Comparison of ENCODE assay signal across 8 mouse cellular contexts in the genomic region with DNA sequence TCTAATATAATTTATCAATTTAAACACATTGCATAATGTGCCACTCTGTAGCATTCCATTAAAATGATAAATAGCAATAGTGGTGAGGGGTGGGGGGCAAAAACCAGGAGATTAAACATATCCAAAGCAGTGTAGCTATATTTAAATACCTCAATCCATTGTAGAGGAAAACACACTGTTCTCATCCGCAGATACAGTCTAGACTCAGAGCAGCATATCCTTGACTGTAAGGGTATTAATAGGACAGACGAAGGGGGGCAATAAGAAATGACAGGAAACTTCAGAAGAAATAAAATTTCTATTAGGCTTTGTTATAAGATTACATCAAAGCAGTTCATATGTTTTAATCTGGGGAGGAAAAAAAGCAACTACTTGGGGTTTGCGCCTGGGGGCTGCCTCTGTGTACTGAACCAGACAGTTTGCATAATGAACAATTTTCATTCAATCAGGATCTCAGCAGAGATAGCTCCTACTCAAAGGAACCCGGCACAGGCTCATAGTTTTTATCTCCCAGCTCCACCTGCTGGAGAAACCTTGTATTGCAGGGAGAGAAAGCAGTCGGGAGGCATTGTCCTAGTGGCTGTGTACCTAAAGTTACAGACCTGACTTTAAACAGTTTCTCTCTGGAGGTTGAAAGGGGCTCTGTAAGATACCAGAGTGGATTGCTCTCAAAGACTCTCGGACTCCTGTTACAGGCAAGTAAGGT. TPM values are rescaled to one million over a fixed set of nuclear protein-coding genes. Genes with fewer than 3 reads are reported as not detected.
DNase-seq lines count a peak whose midpoint lies in the region; ATAC-seq lines count a peak whose summit lies in the region.

No protein-coding gene starts in this region.

- no peak overlapping the region for H3K4me3 ChIP-seq in liver, embryonic 12.5 days
- H3K4me3 ChIP-seq in embryonic facial prominence, embryonic 11.5 days (ENCODE audit: low read depth, low read length): no peak overlapping the region
- H3K4me3 ChIP-seq in limb, embryonic 10.5 days: no peak overlapping the region

- H3K9ac ChIP-seq in liver, embryonic 12.5 days: no peak overlapping the region
- no peak overlapping the region for H3K9ac ChIP-seq in embryonic facial prominence, embryonic 11.5 days (replicated peaks; ENCODE audit: low read length)

- DNase-seq in liver: peak; percentile 83
- peak; percentile 96 for DNase-seq in embryonic facial prominence, embryonic 11.5 days (ENCODE audit: low spot score)
- peak; percentile 96 for DNase-seq in heart, adult 11 months
- peak; percentile 88 for DNase-seq in kidney, adult 11 months
- peak; percentile 88 for DNase-seq in limb, embryonic 10.5 days (ENCODE audit: low spot score)
- DNase-seq in monocyte, adult 2 months (ENCODE audit: low read depth in 1 of 2, low spot score in 2 of 2): peak; percentile 43 to 73
- DNase-seq in spleen, postnatal 36 days (ENCODE audit: low spot score in 2 of 2): peak; percentile 74 to 79

- H3K27ac ChIP-seq in liver, embryonic 12.5 days: no peak overlapping the region
- H3K27ac ChIP-seq in embryonic facial prominence, embryonic 11.5 days (replicated peaks; ENCODE audit: low read depth, low read length): no peak overlapping the region
- H3K27ac ChIP-seq in limb, embryonic 10.5 days: no peak overlapping the region

- peaks cover 14% of the 10 kb centered on the region for H3K4me1 ChIP-seq in liver, embryonic 12.5 days
- no peaks in the 10 kb centered on the region for H3K4me1 ChIP-seq in embryonic facial prominence, embryonic 11.5 days (ENCODE audit: control insufficient read depth, insufficient read depth, low read length)
- peaks cover 15% of the 10 kb centered on the region; the same call in 1 of the 2 replicates for H3K4me1 ChIP-seq in limb, embryonic 10.5 days

- H3K27me3 ChIP-seq in liver, embryonic 12.5 days (replicated peaks): peaks cover 68% of the 10 kb centered on the region
- peaks cover 10% of the 10 kb centered on the region for H3K27me3 ChIP-seq in embryonic facial prominence, embryonic 11.5 days (ENCODE audit: control insufficient read depth, insufficient read depth, low read length)
- peaks cover 47% of the 10 kb centered on the region for H3K27me3 ChIP-seq in limb, embryonic 10.5 days (ENCODE audit: low read depth, poor library complexity, severe bottlenecking)

- no peaks in the 10 kb centered on the region for H3K9me3 ChIP-seq in liver, embryonic 12.5 days (replicated peaks)
- no peaks in the 10 kb centered on the region for H3K9me3 ChIP-seq in embryonic facial prominence, embryonic 11.5 days (replicated peaks; ENCODE audit: control insufficient read depth, low read length)
- H3K9me3 ChIP-seq in limb, embryonic 10.5 days (replicated peaks): no peaks in the 10 kb centered on the region

- H3K36me3 ChIP-seq in liver, embryonic 12.5 days: no peaks in the 10 kb centered on the region
- H3K36me3 ChIP-seq in embryonic facial prominence, embryonic 11.5 days (replicated peaks; ENCODE audit: control insufficient read depth, insufficient read depth, low read depth, low read length): no peaks in the 10 kb centered on the region
- no peaks in the 10 kb centered on the region for H3K36me3 ChIP-seq in limb, embryonic 10.5 days

- no peak; the same call in 1 of the 2 replicates for ATAC-seq in liver, embryonic 12.5 days
- ATAC-seq in embryonic facial prominence, embryonic 11.5 days (replicated peaks; ENCODE audit: insufficient number of reproducible peaks, low FRiP score, low TSS enrichment, low read depth): peak; percentile 51

- no peak overlapping the region for H3K4me2 ChIP-seq in liver, embryonic 12.5 days
- H3K4me2 ChIP-seq in embryonic facial prominence, embryonic 11.5 days (ENCODE audit: low read depth, low read length): no peak overlapping the region

- 12% methylated on average over 6 of the region's 6 CpGs for WGBS in liver, embryonic 12.5 days (ENCODE audit: insufficient replicate concordance)
- WGBS in embryonic facial prominence, embryonic 11.5 days: 20% methylated on average over 6 of the region's 6 CpGs
- WGBS in limb, embryonic 10.5 days: 20% methylated on average over 6 of the region's 6 CpGs

RNA-seq across cellular contexts. Expression of a gene that starts 57.4 kb away (rescaled TPM):
- 143 and 149 TPM in 2 replicates for polyA plus RNA-seq in liver, embryonic 12.5 days (2016; fragmentation: Nextera tagmentation; extraction: Ambion mirVana)
- 138 and 150 TPM in 2 replicates for polyA plus RNA-seq in embryonic facial prominence, embryonic 11.5 days (2014; fragmentation: Nextera tagmentation; extraction: Ambion mirVana)
- polyA plus RNA-seq in limb, embryonic 10.5 days (2016; fragmentation: Nextera tagmentation; extraction: Ambion mirVana): 178 and 185 TPM in 2 replicates

RNA-seq across cellular contexts. Expression of a gene that starts 57.5 kb away (rescaled TPM):
- 6.9 and 8.6 TPM in 2 replicates for polyA plus RNA-seq in liver, embryonic 12.5 days (2016; fragmentation: Nextera tagmentation; extraction: Ambion mirVana)
- 13.2 and 13.6 TPM in 2 replicates for polyA plus RNA-seq in embryonic facial prominence, embryonic 11.5 days (2014; fragmentation: Nextera tagmentation; extraction: Ambion mirVana)
- polyA plus RNA-seq in limb, embryonic 10.5 days (2016; fragmentation: Nextera tagmentation; extraction: Ambion mirVana): 15.0 and 17.1 TPM in 2 replicates
